Mouse (Mus musculus) limb, embryonic 14.5 days (tissue): ENCODE data around the gene Vmn1r165. TPM values are rescaled to one million over a fixed set of nuclear protein-coding genes. Genes with fewer than 3 reads are reported as not detected.
"Not testable (repeated sequence)": the region's sequence is repeated elsewhere in the genome, so short reads cannot be mapped to it uniquely, and the experiment has no call there.

Experiments used
- ATAC-seq: fragments of 200-750 bp; cut with Nextera tagmentation; 2 replicates; pipeline ENCODE4 v1.8.0; 2017; ENCODE audit warnings: low read depth, moderate number of reproducible peaks, moderate TSS enrichment; ENCODE audit not compliant: low FRiP score
- DNase-seq: peaks from one replicate; pipeline ENCODE4 v3.0.0-alpha.2; 2015; ENCODE audit warnings: low spot score
- H3K27ac ChIP-seq: fragments of 300-500 bp; sonication (generic); replicated peaks from 2 replicates; pipeline ENCODE4 v1.5.1; 2014; ENCODE audit warnings: low read depth, mild to moderate bottlenecking, low read length, moderate library complexity, mixed read lengths
- H3K27me3 ChIP-seq: fragments of 300-500 bp; sonication (generic); 2 replicates; pipeline ENCODE4 v1.6.1; 2014; ENCODE audit warnings: low read length, mixed read lengths; ENCODE audit not compliant: control insufficient read depth, insufficient read depth
- H3K36me3 ChIP-seq: fragments of 300-500 bp; sonication (generic); 2 replicates; pipeline ENCODE4 v1.6.1; 2014; ENCODE audit warnings: mild to moderate bottlenecking, low read length, moderate library complexity, mixed read lengths; ENCODE audit not compliant: control insufficient read depth, insufficient read depth
- H3K4me1 ChIP-seq: fragments of 300-500 bp; sonication (generic); 2 replicates; pipeline ENCODE4 v1.6.1; 2014; ENCODE audit warnings: antibody characterized with exemption, low read length, mixed read lengths; ENCODE audit not compliant: control insufficient read depth, insufficient read depth
- H3K4me2 ChIP-seq: fragments of 300-500 bp; sonication (generic); replicated peaks from 2 replicates; pipeline ENCODE4 v1.6.1; 2014; ENCODE audit warnings: low read depth, mild to moderate bottlenecking, low read length, moderate library complexity; ENCODE audit not compliant: severe bottlenecking
- H3K4me3 ChIP-seq: fragments of 300-500 bp; sonication (generic); replicated peaks from 2 replicates; pipeline ENCODE4 v1.5.1; 2014; ENCODE audit warnings: low read length
- H3K9ac ChIP-seq: fragments of 300-500 bp; sonication (generic); 2 replicates; pipeline ENCODE4 v1.6.1; 2014; ENCODE audit warnings: mild to moderate bottlenecking, low read depth, low read length, moderate library complexity; ENCODE audit not compliant: severe bottlenecking
- H3K9me3 ChIP-seq: fragments of 300-500 bp; sonication (generic); 2 replicates; pipeline ENCODE4 v1.6.1; 2016; ENCODE audit warnings: low read length; ENCODE audit not compliant: control insufficient read depth
- WGBS: fragments of 180-500 bp; shearing (Covaris S2); extraction: QIAGEN DNeasy Blood & Tissue Kit; methylation state at CpG from one replicate; pipeline ENCODE4 v1.1.7; 2014; 5-methylcytosine and 5-hydroxymethylcytosine counted together
- polyA plus RNA-seq, 2 experiments: library from polyadenylated mRNA; depleted of rRNA in 1 of 2; stranded (reverse) in 1 of 2; unstranded in 1 of 2; fragments of >200 nt; fragmentation: Nextera tagmentation in 1 of 2; extraction: Ambion mirVana in 1 of 2; gene quantifications; 2 replicates each; pipeline versions ENCODE4 v1.2.1 to v1.2.3; 2012 to 2014

Gene Vmn1r165
- polyA plus RNA-seq (2012; rRNA removed), result not detected in 2 replicates
- polyA plus RNA-seq (2014; fragmentation: Nextera tagmentation; extraction: Ambion mirVana), result not detected in 2 replicates

DNA sequence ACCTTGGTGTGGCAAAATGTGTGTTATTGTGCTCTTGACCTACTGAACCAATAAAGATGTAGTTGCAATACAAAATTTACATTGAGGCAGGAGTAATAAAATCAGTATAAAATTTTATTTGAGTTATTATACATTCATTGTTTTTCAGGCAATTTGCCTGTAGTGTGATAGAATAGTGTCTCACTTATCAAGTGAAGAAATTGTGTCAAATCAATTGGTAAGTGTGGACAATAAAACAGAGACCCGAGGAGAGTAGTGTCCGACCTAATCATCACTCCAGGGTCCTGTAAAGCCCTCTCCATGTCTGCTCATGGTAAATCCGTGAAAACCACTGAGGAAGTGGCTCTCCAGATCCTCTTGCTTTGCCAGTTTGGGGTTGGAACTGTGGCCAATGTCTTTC lies at the start of gene Vmn1r165:
Gene Vmn1r165 (plus strand): TSS at position 301 of the 400 bp plus-strand sequence.
- not testable (repeated sequence) for ATAC-seq, H3K9ac ChIP-seq
- no CpG with 5 or more reads among the region's 3 CpGs for WGBS

GRCm38 (mm10) chr7:23251582-23251981 lies 34.5 kb downstream of the Vmn1r165 start, which contains the start of gene Vmn1r166:
Gene Vmn1r166 (minus strand): TSS chr7:23251682.
- H3K9me3 ChIP-seq, ATAC-seq, H3K27me3 ChIP-seq, H3K4me3 ChIP-seq, H3K9ac ChIP-seq, DNase-seq, H3K4me2 ChIP-seq, H3K4me1 ChIP-seq, H3K36me3 ChIP-seq, H3K27ac ChIP-seq: not testable (repeated sequence)
- no CpG with 5 or more reads among the region's 2 CpGs for WGBS

More for the DNA sequence above, at the start of gene Vmn1r165:
- not testable (repeated sequence) for H3K4me2 ChIP-seq, H3K27ac ChIP-seq, H3K4me3 ChIP-seq, DNase-seq, H3K36me3 ChIP-seq, H3K4me1 ChIP-seq, H3K27me3 ChIP-seq, H3K9me3 ChIP-seq

Other genes starting within 250 kb of the Vmn1r165 start
- not detected in 2 replicates for gene Gm4214, start 232.7 kb upstream of the Vmn1r165 start, polyA plus RNA-seq (2012; rRNA removed)
- not detected in 2 replicates for gene Gm4214, start 232.7 kb upstream of the Vmn1r165 start, polyA plus RNA-seq (2014; fragmentation: Nextera tagmentation; extraction: Ambion mirVana)
- gene Gm4216, start 197.4 kb upstream of the Vmn1r165 start, polyA plus RNA-seq (2012; rRNA removed), result not detected in 2 replicates
- not detected in 2 replicates for gene Gm4216, start 197.4 kb upstream of the Vmn1r165 start, polyA plus RNA-seq (2014; fragmentation: Nextera tagmentation; extraction: Ambion mirVana)
- not detected in 2 replicates for gene Vmn1r163, start 161.8 kb upstream of the Vmn1r165 start, polyA plus RNA-seq (2012; rRNA removed)
- not detected in 2 replicates for gene Vmn1r163, start 161.8 kb upstream of the Vmn1r165 start, polyA plus RNA-seq (2014; fragmentation: Nextera tagmentation; extraction: Ambion mirVana)
- not detected in 2 replicates for gene Gm8720, start 149.9 kb upstream of the Vmn1r165 start, polyA plus RNA-seq (2012; rRNA removed)
- not detected in 2 replicates for gene Gm8720, start 149.9 kb upstream of the Vmn1r165 start, polyA plus RNA-seq (2014; fragmentation: Nextera tagmentation; extraction: Ambion mirVana)
- gene Gm10662, start 72.9 kb upstream of the Vmn1r165 start, polyA plus RNA-seq (2012; rRNA removed), result not detected in 2 replicates
- not detected in 2 replicates for gene Gm10662, start 72.9 kb upstream of the Vmn1r165 start, polyA plus RNA-seq (2014; fragmentation: Nextera tagmentation; extraction: Ambion mirVana)
- gene Vmn1r166, start 34.4 kb downstream of the Vmn1r165 start, polyA plus RNA-seq (2012; rRNA removed), result not detected in 2 replicates
- gene Vmn1r166, start 34.4 kb downstream of the Vmn1r165 start, polyA plus RNA-seq (2014; fragmentation: Nextera tagmentation; extraction: Ambion mirVana), result not detected in 2 replicates
- not detected in 2 replicates for gene Gm6902, start 61.6 kb downstream of the Vmn1r165 start, polyA plus RNA-seq (2012; rRNA removed)
- not detected in 2 replicates for gene Gm6902, start 61.6 kb downstream of the Vmn1r165 start, polyA plus RNA-seq (2014; fragmentation: Nextera tagmentation; extraction: Ambion mirVana)
- gene Nlrp4e, start 83.9 kb downstream of the Vmn1r165 start, polyA plus RNA-seq (2012; rRNA removed), result not detected in 2 replicates
- gene Nlrp4e, start 83.9 kb downstream of the Vmn1r165 start, polyA plus RNA-seq (2014; fragmentation: Nextera tagmentation; extraction: Ambion mirVana), result not detected in 2 replicates
- 0.03 and 0.05 TPM in 2 replicates for gene Nlrp5, start 168.6 kb downstream of the Vmn1r165 start, polyA plus RNA-seq (2012; rRNA removed)
- 0.08 TPM in 1 of 2 replicates, not detected in the other for gene Nlrp5, start 168.6 kb downstream of the Vmn1r165 start, polyA plus RNA-seq (2014; fragmentation: Nextera tagmentation; extraction: Ambion mirVana)